ENCODE assay signal across 8 mouse cellular contexts in the genomic region with DNA sequence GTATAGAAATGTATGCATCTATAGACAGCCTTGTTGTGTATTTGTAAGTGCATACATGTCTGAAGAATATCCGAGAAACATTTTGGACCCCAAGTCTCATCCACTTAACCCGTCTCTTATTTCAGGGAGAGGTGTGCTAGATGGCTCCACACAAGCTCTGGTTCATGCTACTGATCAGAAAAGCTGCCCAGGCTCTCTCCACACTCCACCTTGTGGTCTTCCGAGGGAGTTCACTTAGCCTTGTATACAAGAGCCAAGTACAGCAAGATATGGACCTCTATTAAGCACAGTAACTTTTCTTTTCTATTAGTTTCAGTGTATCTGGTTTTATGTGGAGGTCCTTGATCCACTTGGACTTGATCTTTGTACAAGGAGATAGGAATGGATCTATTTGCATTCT. TPM values are rescaled to one million over a fixed set of nuclear protein-coding genes. Genes with fewer than 3 reads are reported as not detected.
DNase-seq lines count a peak whose midpoint lies in the region; TF ChIP-seq lines count a peak whose summit lies in the region.

No protein-coding gene starts in this region.

- H3K4me3 ChIP-seq in E14TG2a.4 (replicated peaks; ENCODE audit: low read length), result no peak overlapping the region
- no peak overlapping the region for H3K4me3 ChIP-seq in kidney, adult 2 months (ENCODE audit: insufficient read depth, low read depth, low read length)

- TF ChIP-seq CTCF in E14TG2a.4 (conservative IDR thresholded peaks at IDR 0.05; ENCODE audit: low read length), result peak; percentile 45; the same call in 1 of the 2 replicates
- TF ChIP-seq CTCF in kidney, adult 2 months (conservative IDR thresholded peaks at IDR 0.05; ENCODE audit: insufficient read depth, insufficient read length, low read depth, low read length), result peak; percentile 84

- no peaks in the 10 kb centered on the region for H3K9me3 ChIP-seq in E14TG2a.4 (ENCODE audit: low read length)

- no peak overlapping the region for H3K27ac ChIP-seq in kidney, adult 2 months (ENCODE audit: insufficient read depth, low read depth, low read length)

- 31% methylated on average over 3 of the region's 3 CpGs for WGBS in kidney, adult 2 months

- H3K36me3 ChIP-seq in E14TG2a.4 (ENCODE audit: insufficient read depth, low read length), result no peaks in the 10 kb centered on the region
- H3K36me3 ChIP-seq in kidney, adult 2 months (ENCODE audit: control insufficient read depth, insufficient read depth, low read length), result no peaks in the 10 kb centered on the region

- DNase-seq in left cerebral cortex, adult 18-20 months (ENCODE audit: low spot score in 2 of 2), result peak; percentile 27 to 32
- DNase-seq in left cerebral cortex, adult 11 months (ENCODE audit: low spot score), result no peak
- peak; percentile 29 to 36 for DNase-seq in adrenal gland, adult 18-20 months (ENCODE audit: low spot score in 2 of 2)
- DNase-seq in embryo, embryonic 10.5 days (ENCODE audit: low spot score), result peak; percentile 57
- peak; percentile 62 for DNase-seq in kidney, adult 2 months
- peak; percentile 24 for DNase-seq in mesoderm, embryonic 11.5 days (ENCODE audit: low read depth, low spot score)
- no peak for DNase-seq in frontal cortex, postnatal 25 days (ENCODE audit: low spot score in 2 of 2)

- H3K27me3 ChIP-seq in E14TG2a.4 (ENCODE audit: insufficient read depth, low read length), result no peaks in the 10 kb centered on the region
- no peaks in the 10 kb centered on the region for H3K27me3 ChIP-seq in kidney, adult 2 months (replicated peaks; ENCODE audit: control insufficient read depth, insufficient read depth, low read length)

- no peak for TF ChIP-seq POLR2A in kidney, adult 2 months (IDR thresholded peaks at IDR 0.05; ENCODE audit: low read depth, low read length)

- H3K4me1 ChIP-seq in E14TG2a.4 (replicated peaks; ENCODE audit: low read depth, low read length), result no peaks in the 10 kb centered on the region
- H3K4me1 ChIP-seq in kidney, adult 2 months (ENCODE audit: control insufficient read depth, insufficient read depth, low read length), result no peaks in the 10 kb centered on the region

RNA-seq across cellular contexts. Expression of a gene that starts 36.9 kb away (rescaled TPM):
- 100 to 1,000 TPM; 151 to 171 TPM for total RNA-seq in left cerebral cortex, adult 18-20 months (2021)
- total RNA-seq in adrenal gland, adult 18-20 months (2021), result 10 to 100 TPM; 11.0 to 13.1 TPM
- 1.1 and 1.4 TPM in 2 replicates for polyA plus RNA-seq in kidney, adult 2 months (2012; rRNA removed)

Comparison
In these comparisons a context has a peak if more than half of its experiments do, and no peak if none do; other contexts are left out.
1. DNase-seq: peak in left cerebral cortex, adult 18-20 months (2 of 2), adrenal gland, adult 18-20 months (2 of 2), embryo, embryonic 10.5 days (single experiment), kidney, adult 2 months (single experiment) and mesoderm, embryonic 11.5 days (single experiment); none in left cerebral cortex, adult 11 months (single experiment) and frontal cortex, postnatal 25 days (0 of 2).
2. RNA of a gene that starts 36.9 kb away (total RNA-seq): 151 to 171 TPM in left cerebral cortex, adult 18-20 months; 11.0 to 13.1 TPM in adrenal gland, adult 18-20 months; every median in the first group is over 10 times any median in the second.